Mouse (Mus musculus) monocyte, adult 5-6 weeks (primary cell): ENCODE measurements at regions not wholly inside any gene's neighbourhood (a gene's known extent, or its start where the extent isn't known, plus 50 kb on each side); places are given as distances from the start of the nearest gene placed in this dataset.

Source experiments
- ATAC-seq: fragments of 153-309, 156-312 bp; replicated peaks from 2 replicates; pipeline ENCODE4 v1.8.0; 2017; ENCODE audit warnings: mild to moderate bottlenecking; ENCODE audit not compliant: low TSS enrichment, insufficient number of reproducible peaks, severe bottlenecking, poor library complexity, low FRiP score

DNA sequence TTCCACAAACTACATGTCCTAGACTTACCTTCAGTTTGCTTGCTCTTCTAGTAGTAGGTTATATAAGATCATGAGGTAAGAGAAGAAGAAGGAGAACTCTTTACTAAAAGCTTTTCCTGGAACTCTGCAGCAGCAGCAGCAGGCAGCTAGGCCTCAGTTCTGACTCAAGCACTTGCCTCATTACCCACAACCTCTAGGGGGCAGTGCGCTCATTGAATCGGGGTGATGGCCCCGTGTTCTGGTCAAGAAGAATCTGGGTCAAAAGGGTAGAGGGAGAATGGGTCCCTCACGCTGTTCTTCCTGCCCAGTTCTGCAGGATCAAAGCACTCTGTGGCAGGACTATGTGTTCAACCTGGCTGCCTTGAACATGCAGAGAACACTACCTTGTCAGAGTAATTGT is 109.9 kb upstream of the Otud4 start:
- ATAC-seq: no peak

DNA sequence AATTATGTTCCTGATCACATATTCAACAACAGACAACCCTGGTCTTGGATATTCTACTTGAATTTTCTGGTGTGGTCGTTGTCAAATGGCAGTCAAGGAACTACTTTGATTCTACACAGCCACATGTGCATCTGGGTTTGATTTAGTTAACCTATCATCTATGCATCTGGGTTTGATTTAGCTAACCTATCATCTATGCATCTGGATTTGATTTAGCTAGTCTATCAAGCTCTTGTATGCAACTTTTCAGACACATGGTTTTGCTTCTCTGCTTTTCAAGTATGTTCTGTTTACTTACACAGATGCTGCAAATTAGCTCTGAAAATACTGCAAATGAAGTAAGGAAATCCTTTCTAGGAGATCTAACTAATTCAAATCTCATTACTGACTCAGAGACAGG is 117.4 kb upstream of the Otud4 start:
- ATAC-seq: no peak

DNA sequence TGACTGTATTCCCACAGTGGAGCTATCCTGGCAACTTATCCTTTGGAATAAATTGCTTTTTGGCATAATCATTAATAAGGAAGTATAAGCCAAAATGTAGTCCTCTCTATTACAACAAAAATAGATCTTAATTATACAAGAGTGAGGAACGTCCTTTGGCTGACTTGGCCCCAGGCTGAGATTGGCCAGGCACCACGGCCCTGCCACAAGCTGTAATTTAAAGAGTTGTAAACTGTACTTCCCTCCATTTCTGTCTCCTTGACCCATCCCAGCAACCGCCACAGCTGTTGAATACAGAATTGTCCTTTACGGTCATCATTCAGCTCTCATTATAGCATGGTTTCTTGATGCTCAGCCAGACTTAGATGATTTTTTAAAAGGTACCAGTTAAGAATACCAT is 119.6 kb upstream of the Smad1 start:
- ATAC-seq: no peak

DNA sequence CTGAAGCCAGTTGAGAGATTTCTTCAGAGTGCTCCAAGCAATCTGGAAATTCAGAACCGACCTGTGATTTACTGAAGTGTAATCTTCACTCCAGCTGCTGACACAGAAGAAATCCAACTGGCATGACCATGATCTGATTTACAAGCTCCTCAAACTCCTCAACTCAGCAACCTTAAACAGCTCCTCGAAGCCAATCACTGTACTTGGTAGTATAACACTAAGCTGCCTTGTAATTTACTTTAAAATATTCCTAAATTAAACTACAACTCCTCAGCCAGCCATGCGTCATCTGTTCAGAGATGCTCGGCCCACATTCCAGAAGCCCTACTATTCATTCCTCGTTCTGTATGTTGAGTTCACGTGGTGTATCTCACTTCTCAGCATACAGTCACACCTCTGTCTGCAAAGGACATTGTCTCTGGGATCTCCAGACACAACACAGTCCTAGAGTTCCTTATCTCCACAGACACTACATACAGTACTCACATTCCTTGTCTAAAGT is 116.0 kb upstream of the Smad1 start:
- ATAC-seq: no peak

DNA sequence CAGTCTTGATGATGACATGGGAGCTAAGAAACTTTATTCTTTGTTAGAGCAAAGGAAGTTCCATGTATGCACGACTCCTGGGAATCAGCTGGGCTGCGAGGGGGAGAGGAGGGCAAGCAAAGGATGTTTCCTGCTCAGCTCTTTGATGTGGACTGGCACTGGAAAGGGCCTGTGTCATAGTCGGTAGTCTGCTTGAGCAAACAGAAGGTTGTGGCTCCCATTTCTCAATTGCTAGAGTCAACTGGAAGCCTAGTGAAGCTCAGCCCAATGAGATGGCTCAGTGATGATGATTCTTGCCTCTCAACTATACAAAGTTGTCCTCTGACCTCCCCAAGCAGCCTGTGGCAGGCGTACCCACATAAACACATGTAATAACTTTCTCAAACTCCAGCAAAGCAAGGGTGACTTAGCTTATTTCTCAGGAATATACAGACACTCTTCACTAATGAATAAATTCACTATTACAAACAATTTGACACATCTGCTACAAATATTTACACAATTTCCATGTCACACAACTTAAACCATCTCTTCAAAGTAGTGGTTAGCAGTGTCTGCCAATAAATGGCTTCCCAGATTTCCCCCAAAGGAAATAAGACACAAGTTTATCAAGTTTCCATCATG is 115.4 kb upstream of the Smad1 start:
- ATAC-seq: no peak

DNA sequence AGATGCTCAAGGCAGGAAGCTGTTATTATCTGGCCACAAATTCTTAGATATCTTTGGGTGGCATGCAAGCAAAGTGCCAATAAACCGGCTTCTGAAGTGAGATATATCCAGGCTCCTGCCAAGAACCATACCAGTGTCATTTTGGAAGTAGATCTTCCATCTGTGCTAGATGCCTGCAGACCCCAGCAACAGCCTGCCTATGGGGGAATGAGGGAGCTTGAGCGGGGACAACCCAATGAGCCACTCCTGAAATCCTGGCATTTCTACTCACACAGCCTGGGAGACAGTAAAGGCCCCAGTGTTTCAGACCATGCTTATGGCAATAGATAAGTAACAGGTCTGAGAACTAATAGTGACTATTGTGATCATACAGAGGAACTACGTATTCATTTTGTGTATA is 109.3 kb upstream of the Smad1 start:
- ATAC-seq: no peak

DNA sequence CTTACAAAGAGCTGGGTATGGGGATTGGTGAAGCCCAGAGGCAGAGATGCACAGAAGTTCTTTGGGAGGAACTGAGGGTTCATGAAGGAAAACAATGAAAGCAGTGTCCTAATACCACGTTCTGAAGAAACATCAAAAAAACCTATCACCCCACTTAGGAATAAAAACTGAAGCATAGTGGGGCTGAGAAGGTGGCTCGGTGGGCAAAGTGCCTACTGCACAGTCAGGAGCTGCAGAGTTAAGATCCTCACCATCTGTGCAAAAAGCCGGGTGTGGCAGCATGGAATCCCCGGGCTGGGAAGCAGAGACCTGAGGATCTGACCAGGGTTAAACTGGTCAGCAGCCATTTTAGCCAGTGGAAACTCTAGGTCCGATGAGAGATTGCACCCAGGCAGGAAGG is 106.1 kb upstream of the Smad1 start:
- no peak for ATAC-seq

DNA sequence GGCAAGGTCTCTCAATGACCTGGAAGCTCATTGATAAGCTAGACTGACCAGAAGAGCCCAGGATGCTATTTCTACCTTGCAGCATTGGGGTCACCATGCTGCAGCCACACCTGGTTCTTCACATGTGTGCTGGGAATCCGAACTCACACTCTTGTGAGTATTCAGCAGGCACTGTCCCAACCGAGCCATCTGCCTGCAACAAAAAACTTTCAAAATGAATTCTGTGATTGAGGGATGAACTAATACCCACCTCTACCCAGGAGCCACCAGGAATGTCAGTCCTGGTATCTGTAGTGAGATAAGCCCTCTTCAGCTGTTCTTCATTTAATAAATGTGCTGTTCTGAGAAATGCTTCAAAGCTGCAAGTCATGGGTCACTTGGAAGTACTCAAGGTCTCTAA is 104.6 kb upstream of the Smad1 start:
- ATAC-seq: no peak

DNA sequence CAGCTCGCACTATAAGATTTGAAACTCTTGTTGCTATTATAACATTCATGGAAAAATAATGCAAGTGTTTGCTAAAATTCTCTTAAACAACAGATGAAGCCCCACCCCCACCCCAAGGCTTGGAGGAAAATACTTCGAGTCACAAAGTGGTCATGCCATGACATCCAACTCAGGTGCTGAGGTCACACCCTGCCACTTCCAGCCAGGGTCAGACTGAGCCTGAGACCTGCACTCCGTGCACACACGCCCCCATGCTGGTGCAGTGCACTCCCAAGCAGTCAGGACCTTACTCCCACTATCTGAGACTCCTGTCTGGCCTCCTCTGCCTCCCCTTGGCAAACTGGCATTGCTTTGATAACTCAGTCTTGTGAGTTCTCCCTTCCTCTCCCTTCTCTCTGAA is 102.7 kb upstream of the Smad1 start:
- no peak for ATAC-seq

DNA sequence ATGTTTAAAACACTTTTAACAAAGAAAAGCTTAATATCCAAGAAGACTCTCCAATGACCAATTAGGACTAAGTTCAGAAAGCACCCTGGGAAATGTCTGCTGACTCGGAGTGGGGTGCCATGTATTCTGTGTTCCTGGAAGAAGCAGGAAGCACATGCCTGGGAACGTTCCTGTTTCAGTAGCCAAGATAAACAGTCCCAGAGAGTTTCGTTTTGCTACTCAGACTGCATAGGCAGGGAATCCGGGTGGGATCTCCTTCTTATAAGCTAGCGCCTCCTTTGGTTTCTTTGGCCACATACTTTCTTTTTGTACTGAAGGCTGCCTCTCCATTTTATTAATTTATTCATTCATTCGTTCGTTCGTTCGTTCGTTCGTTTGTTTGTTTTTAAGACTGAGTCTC is 101.9 kb upstream of the Smad1 start:
- no peak for ATAC-seq

DNA sequence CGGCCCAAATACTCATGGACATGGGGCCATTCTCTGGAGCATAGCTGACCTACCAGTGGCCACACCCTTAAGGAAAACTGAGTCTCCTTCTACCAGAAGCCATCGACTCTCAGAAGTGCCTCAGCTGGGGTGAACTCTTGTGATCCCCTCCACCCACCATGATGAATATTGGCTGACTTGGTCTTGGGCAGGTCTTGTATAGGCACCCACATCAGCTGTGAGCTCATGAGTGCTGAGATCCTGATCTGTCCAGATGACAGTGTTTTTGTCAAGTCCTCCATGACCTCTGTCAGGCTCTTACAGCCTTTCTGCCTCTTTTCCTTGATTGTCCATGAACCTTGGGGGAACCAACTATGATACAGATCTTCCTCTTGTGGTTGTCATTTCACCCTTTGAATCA is 99.9 kb upstream of the Smad1 start:
- ATAC-seq: no peak

DNA sequence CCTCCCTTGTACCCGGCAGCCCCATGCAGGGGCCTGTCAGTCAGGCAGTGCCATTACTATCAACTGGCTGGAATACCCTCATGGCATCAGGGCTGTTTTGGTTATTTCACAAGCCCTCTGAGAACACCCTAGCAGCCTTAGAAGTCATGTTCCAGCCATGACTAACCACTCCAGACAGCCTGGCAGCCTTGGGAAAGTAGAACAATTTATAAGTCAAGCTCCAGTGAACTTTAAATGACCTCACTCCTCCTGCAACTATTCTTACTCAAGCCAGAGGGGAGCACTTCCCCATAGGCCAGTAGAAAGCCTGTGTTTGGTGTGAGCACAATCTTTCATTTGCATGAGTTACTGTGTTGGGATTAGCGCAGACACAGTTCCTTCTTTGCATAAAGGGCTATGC is 99.3 kb upstream of the Smad1 start:
- ATAC-seq: peak; percentile 92

DNA sequence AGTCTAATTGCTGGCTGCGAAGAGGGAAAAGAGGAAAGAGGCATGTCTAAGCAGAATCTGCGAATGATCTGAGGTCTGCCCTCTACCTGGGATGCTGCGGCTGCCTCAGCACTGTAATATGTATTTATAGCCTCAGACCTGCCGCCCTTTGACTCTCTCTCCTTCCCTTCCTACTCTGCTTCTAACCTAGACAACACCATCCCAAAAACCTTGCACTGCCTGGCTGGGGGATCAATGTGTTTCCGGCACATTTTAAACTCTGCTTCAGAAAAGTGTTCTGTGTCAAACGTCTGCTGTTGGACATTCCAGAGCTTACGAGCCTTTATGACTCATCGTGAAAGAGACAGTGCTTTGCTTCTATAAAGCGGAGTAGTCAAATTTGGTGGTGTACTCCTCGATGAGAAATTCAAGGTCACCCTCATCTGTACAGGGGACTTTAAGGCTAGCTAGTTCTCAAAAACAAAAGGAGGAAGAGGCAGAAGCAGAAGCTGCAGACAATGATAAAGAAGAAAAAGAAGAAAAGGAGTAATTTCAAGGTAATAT is 91.9 kb upstream of the Smad1 start:
- ATAC-seq: no peak

DNA sequence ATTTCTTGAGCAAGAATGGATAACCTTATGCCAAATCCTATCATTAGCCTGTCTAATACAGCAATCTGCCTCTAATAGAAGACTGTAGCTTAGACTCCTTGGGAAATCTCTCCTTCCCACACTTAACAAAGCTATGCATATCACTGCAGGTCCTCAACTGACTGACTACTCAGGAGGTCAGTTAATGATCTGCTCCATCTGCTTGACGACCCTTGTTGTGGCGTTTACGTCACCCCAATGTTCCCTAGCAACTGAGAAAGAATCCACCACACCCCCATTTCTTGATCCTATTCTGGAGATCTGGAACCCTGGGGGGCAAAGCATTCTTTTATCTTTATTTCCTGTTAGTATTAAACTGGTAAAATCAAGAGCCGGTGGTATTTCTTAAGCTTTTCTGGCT is 91.4 kb upstream of the Smad1 start:
- no peak for ATAC-seq

DNA sequence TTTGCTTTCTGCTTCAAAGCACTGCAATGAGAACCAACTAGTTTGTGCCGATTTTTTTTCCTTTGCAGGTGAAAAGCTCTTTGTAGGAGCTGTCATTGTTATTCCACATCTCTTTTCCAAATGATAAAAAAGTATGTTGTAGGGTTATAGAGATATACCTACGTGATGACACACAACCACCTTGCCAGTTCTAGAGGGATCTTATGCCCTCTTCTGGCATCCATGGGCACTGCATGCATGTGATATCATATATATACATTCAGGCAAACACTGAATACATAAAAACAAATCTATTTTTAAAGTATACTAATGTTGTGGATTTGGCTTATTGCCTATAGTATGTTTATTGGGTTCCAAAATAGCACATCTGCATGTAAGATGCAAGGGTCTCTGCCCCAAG is 89.5 kb upstream of the Smad1 start:
- no peak; the same call in 1 of the 2 replicates for ATAC-seq

DNA sequence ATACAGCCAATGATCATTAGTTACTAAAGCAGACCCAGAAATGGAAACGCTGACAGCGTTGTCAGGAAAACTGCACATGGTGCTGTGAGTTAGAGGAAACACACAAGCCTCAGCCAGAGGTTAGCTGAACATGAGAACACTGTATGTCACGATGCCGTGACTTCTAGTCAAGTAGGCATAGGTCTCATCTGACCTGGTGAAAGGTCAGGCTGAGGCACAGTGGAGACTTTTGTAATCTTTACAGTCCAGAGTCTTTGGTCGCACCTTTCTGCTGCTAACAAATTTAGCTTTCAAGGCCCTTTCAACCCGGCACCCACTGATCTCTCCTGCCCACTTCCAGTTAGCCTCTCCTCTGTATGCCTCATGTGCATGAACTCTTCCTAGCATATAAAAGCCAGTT is 88.3 kb upstream of the Smad1 start:
- ATAC-seq: no peak

DNA sequence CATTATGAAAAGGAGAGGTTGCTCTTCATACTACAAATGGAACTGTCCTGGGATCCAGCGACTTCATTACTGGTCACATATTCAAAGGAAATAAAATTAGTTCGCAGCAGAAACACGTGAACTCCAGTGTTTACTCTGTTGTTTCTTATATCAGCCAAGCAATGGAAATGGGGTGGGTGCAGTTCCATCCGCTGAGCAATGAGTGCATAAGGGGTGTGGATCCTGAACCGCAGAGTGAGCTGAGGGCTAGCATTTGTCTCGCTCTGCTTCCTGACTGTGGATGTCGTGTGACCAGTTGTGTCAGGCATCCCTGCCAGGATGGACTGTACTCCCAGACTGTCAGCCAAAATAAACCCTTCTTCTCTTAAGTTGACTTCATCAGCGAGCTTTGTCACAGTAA is 80.0 kb upstream of the Smad1 start:
- no peak for ATAC-seq

DNA sequence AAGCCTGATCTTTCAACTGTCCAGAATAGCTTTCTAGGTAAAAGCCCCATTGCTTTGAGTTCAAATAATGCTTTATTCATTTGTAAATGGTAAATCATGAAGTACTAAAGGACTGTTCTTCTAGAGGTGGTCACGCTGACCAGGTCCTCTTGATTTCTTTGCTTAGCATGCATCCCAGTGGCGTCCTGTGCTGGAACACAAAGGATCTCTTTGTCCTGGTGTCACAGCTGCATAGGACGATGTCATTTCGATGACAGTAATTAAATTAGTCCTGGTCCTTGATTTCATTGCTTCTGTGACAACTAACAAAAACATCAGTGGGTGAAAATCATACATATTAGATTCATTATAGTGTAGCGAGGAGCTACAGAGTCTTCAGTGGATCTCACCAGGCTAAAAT is 76.7 kb upstream of the Smad1 start:
- no peak for ATAC-seq

DNA sequence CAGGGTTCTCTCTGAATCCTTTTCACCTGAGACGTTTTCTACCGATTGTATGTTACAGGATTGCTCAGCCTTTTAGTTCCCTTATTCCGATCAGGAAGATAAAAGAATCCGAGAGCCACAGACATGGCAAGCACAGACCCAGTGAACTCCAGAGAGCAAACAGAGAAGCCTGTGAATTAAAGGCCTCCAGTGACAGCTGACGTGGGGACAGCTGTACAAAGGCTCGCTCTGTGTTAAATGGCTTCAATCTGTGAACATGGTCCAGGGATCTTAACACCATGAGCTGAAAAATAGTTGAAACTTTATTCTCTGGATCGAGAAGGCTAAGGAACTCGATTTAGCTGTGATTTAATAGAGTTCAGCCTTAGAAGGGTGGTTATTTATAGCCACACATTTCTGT is 75.4 kb upstream of the Smad1 start:
- no peak for ATAC-seq

DNA sequence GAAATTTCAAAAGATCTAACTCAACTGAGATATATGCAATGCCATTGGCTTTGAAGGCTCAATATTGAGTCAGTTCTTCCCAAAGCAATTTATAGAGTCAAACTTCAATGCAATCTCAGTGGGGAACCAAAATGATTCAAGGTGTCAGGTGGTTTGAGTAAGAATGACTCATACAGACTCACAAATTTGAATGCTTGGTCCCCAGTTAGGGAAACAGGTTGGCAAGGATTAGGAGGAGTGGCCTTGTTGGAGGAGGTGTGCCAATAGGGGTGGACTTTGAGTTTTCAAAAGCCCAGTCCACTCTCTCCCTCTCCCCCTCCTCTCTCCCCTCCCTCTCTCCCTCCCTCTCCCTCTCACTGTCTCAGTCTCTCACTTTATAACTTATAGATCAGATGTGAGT is 52.8 kb upstream of the Smad1 start:
- no peak for ATAC-seq

DNA sequence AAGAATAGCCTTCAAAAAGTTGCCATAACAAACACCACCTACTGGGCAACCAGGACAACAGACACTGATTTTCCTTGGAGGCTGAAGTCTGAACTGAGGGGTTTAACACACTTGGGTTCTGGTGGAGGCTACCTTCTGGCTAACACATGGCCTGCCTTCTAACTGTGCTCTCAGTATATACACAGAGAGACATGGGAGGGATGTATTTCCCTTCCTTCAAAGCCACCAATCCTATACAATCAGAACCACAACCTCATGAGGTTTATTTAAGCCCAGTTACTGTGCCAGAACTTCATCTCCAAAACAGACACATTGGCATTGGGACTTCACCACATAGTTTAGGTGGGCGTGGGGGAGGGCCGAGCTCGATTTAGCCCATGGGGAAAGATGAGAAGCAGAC is 50.1 kb upstream of the Smad1 start:
- ATAC-seq: no peak
